Mouse (Mus musculus) gastrocnemius, postnatal 10 days (tissue): ENCODE data around the gene Pds5b. TPM values are rescaled to one million over a fixed set of nuclear protein-coding genes. Genes with fewer than 3 reads are reported as not detected.
A peak's percentile ranks its signal among the peaks of the same experiment; 100 is the strongest.
"Not testable (repeated sequence)": the region's sequence is repeated elsewhere in the genome, so short reads cannot be mapped to it uniquely, and the experiment has no call there.

ENCODE experiments used
- DNase-seq: peaks from one replicate; pipeline ENCODE4 v3.0.0; 2021; ENCODE audit warnings: mixed read lengths
- long read RNA-seq, 2 experiments: library from polyadenylated mRNA; stranded (forward); transcript quantifications; one replicate each; pipeline ENCODE4 v2.0.0; 2021
- total RNA-seq, 2 experiments: library from RNA; stranded (reverse); gene quantifications; 2 replicates each; pipeline ENCODE4 v1.2.3; 2021

The Pds5b gene
- total RNA-seq: 10 to 100 TPM; 23.6 to 31.9 TPM
- long read RNA-seq, experiment 1, full-length matches to known transcripts: 13 of 29 reads
- long read RNA-seq, experiment 1, partial matches to known transcripts: 10 of 29 reads
- long read RNA-seq, experiment 1, other reads (novel, unspliced or antisense): 6 of 29 reads
- long read RNA-seq, experiment 2, full-length matches to known transcripts: 9 of 16 reads
- long read RNA-seq, experiment 2, partial matches to known transcripts: 1 of 16 reads
- long read RNA-seq, experiment 2, other reads (novel, unspliced or antisense): 6 of 16 reads

DNA sequence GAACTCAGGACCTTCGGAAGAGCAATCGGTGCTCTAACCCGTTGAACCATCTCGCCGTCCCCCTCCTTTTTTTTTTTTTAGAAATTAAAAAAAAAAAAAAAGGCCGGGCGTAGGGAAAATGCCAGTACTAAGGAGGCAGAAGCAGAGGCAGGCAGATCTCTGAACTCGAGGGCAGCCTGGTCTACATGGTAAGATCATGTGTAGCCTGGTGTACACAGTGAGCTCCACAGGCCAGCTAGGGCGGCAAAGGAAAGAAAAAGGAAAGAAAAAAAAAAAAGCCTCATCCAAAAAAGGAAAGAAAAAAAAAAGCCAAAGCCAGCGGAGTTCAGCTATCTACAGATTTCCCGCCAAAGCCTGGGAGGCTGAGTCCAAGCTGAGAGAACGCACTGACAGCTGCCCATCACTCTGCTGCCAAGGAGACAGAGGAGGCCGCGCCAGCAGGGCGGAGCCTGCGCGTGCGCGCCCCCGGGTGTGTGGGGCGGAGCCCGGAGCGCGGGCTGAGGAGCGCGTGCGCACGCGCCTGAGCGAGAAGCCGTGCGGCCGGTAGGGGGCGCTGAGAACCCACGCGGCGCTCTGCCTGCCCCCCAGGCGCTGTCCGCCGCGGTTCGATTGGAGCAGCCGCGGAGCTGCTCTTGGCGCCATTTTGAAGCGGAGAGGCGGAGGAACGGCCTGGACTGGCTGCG lies at the start of gene Pds5b:
Gene Pds5b, plus strand, starts transcription at position 587 of the 683 bp plus-strand sequence.
- peak; percentile 98 for DNase-seq

DNA sequence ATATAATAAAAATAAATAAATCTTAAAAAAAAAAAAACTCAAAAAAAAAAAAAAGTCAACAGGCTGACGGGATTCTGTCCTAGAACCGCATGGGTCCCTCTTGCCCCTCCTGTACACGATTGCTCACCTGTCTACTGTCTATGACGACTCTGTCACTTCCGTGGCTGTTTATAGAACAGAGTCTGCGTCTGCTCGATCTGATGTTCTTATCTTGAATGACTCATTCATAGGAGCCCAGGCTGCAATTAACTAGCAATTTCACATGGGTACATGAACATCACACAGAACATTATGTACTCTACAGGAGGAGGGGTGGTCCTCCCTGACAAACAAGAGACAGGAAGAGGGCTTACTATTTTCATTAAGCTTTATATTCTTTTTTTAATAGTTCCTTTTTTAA lies 48.0 kb upstream of the Pds5b start:
- no peak for DNase-seq

DNA sequence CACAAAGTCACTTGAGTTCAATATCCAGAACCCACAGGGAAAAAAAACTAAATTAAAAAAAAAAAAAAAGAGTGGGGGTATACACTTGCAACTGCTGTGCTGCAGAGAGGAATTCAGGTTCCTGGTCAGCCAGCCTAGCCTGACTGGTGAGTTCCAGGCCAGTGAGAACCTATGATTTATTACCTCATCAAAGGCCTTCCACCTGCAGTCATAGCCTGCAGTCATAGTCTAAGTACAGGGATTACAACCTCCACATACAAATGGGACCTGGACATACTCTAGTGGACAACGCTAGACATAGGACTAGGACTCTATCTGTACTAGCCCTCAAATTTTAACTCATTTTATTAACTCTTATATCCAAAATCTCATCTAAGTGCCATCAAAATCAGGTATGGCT lies 44.3 kb upstream of the Pds5b start:
- no peak for DNase-seq

DNA sequence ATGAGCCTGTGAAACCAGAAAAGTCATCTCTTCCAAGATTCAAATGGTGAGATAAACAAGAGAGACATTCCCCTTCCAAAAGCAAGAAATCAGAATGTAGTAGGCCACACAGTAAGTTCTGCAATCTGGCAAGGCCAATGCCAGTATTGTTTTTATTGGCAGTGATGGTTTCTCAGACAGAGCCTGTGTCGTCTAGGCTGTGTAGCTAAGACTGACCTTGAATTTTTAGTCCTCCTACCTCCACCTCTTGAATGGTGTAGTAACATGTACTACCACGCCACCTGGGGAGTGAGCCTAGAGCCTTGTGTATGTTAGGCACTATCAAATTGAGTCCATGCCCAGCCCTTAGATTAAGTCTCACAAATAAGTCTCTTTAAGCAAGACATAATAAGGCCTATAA lies 43.8 kb upstream of the Pds5b start:
- no peak for DNase-seq

DNA sequence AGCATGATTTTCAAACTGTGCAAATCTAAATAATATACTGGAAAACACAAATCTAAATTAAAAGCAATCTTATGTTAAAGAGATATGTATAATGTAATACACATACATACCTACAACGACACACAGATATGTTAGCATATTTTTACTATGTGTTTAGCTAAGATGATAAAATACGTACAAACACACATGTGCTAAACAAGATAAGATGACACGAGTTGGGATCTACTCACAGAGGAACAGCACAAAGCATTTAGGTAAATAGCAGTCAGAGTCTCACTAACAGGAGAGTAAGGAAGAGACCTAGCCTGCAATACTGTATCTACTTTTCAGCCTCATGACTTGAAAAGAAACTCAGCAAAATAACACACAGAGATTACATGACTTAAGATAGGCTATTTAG lies 32.1 kb upstream of the Pds5b start:
- DNase-seq: no peak

DNA sequence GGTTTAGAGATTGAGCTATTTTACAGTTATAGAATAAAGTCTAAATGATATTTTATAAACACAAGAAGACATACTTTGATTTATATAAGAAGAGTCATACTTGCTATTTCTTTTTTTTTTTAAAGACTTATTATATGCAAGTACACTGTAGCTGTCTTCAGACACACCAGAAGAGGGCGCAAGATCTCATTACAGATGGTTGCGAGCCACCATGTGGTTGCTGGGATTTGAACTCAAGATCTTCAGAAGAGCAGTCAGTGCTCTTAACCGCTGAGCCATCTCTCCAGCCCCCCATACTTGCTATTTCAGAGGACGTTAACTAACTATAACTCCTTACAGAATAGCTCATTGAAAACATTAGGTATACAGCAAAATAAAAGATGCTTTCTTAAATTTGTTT lies 30.1 kb upstream of the Pds5b start:
- not testable (repeated sequence) for DNase-seq

DNA sequence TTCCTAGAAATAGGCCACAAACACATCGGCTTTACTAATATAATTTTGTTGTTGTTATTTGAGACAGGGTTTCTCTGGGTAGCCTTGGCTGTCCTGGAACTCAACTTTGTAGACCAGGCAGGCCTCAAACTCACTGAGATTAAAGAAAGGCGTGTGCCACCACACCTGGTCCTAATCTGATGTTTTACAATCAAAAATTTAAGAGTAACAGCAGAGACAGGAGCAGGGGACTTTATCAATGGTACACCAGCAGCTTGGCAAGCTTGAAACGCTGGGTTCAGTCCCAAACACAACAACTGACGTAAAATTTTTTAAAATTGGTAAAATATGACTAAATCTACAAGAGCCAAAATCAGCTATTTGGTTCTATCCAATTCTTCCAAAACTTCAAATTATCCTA lies 28.6 kb upstream of the Pds5b start:
- DNase-seq: no peak

DNA sequence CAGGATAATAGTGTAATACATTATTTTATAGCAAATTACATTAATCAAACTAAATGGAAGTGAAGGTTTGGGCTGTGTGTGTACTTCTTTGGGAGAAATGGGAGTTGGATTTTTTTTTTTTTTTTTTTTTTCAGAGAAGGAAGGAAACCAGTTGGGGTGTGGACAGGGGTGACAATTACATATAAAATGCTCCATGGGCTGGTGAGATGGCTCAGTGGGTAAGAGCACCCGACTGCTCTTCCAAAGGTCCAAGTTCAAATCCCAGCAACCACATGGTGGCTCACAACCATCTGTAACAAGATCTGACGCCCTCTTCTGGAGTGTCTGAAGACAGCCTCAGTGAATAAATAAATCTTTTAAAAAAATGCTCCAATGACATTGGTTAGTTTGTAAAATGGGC lies 21.0 kb upstream of the Pds5b start:
- no peak for DNase-seq

DNA sequence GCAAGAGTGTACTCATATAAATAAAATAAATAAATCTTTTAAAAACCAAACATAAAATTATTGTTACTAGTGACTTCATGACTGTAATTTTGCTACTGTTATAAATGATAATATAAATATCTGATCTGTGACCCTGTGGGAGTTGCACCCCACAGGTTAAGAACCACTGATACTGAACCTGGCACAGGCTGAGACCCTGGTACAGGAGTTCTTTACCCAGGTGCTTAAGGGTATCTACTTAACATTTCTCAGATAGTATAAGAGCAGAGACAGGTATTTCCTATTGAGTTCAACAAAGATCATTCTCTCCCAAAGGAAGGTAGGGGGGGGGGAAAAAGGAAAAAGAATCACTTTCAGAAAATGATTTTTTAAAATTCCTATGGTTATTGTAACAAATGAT lies 19.0 kb upstream of the Pds5b start:
- no peak for DNase-seq

DNA sequence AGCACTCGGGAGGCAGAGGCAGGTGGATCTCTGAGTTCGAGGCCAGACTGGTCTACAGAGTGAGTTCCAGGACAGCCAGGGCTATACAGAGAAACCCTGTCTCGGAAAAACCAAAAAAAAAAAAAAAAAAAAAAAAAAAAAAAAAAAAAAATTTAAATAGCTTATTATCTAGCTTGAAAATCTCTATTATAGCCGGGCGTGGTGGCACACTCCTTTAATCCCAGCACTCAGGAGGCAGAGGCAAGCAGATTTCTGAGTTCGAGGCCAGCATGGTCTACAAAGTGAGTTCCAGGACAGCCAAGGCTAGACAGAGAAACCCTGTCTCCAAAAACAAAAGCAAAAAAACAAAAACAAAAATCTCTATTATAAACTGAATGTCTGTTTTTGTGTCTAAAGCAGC lies 14.1 kb upstream of the Pds5b start:
- DNase-seq: not testable (repeated sequence)

DNA sequence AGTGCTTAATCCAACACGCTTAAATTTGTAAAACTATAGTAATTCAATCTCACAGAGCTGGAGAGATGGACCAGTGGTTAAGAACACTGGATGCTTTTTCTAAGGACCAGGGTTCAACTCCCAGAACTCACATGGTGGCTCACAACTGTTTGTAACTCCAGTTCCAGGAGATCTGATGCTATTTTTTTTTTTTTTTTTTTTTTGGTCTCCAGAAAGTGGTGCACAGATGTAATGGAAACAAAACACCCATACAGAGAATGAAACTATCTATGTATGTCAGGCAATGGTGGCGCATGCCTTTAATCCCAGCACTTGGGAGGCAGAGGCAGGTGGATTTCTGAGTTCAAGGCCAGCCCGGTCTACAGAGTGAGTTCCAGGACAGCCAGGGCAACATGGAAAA lies 13.2 kb upstream of the Pds5b start:
- not testable (repeated sequence) for DNase-seq

DNA sequence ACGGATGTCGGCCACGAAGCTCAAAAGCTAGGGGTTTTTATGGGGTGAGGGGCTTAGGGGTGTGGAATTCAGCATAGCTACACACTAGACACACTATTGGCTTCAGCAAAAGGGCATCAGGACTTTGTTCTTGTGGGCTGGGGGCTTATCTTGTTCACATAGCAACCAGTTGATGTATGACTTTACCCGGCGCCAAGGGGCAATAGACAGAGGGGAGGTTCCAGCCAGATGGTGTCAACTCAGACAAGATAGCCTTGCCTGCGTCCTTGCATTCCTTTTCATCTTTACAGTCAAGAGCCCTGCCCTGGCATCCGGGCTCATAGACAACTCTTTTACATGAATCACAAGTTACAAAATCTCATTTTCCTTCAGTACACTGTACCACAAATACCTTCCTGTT lies 9.6 kb upstream of the Pds5b start:
- DNase-seq: not testable (repeated sequence)

DNA sequence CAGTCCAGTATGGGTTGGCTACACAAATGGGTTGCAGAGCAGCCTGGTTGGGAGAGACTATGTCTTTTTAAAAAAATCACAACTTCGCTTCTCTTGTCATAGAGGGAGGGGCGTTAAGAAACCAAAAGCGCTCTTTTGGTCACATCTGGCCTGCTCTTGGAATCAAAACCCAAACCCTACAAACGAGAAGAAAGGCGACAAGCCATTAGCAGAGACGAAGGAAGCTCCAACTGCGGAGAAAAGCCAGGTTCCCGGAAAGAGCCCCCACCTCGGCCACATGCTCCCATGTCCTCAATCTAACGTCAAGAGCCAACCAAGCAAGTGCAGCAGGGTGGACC lies 8.8 kb upstream of the Pds5b start:
- DNase-seq: no peak

DNA sequence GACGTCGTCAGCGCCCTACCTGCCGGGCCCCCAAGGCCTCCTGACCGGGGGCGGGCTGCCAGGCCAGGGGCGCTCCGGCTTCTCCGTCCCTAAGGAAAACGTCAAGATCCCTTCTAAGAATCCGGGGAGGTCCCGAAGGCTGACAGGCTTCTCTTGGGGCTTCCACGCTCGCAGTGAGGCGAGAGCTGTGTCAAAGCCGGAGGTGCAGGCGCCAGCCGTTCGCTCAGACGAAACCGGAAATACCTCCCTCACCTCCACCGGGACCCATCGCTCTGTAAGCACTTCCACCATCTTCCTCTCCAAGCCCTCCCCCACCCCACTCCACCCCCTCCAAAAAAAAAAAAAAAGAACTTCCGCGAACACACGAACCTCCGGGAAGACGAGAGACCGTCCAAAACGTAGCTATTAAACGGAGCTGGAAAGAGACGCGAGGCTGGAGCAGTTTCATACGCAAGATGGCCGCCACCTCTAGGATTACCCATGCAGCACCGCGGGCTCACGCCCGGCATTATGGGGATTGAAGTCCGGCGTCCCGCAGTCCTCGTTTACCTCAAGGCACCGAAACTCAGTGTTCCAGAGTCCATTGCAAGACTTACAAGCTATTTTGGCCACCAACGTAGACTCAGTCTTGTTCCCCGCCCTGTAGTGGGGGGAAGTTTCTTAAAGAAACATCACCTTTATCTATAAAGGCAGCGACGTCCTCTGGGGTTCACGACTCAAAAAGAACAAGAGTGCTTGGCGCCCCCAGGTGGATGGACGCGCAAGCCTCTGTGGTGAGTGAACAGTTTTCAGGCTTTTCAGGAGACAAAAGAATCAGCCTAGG lies 8.2 kb upstream of the Pds5b start:
- peak; percentile 89 for DNase-seq

DNA sequence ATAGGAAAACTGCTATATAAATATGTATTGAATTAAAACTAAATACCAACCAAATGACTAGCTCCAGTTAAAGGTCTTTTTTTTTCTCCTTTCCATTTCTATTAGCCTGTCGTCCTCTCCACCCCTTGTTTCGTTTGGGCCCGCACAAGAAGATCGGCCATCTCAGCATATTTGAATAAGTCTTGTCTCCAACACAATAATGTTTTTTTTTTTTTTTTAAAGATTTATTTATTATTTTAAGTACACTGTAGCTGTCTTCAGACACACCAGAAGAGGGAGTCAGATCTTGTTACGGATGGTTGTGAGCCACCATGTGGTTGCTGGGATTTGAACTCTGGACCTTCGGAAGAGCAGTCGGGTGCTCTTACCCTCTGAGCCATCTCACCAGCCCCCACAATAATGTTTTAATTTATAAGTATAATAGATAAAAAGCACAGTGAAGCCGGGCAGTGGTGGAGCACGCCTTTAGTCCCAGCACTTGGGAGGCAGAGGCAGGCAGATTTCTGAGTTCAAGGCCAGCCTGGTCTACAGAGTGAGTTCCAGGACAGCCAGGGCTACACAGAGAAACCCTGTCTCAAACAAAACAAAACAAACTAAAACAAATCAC lies 7.3 kb upstream of the Pds5b start, which contains the start of gene N4bp2l2:
Gene N4bp2l2, minus strand, starts transcription at position 51 of the 607 bp plus-strand sequence.
- not testable (repeated sequence) for DNase-seq

DNA sequence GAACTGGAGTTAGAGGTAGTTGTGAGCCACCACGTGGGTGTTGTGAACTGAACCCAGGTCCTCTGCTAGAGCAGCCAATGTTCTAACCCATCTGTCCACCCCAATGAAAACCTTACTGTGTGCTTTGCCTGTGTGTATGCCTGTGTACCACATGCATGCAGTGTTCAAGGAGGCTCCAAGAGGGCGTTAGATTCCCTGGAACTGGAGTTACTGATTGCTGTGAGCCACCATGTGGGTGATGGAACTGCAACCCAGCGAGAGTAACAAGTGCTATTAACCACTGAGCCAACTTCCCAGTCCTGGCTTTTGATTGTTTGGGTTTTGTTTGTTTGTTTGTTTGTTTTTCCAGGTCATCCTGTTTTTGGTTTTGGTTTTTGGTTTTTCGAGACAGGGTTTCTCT lies 4.8 kb upstream of the Pds5b start:
- no peak for DNase-seq

DNA sequence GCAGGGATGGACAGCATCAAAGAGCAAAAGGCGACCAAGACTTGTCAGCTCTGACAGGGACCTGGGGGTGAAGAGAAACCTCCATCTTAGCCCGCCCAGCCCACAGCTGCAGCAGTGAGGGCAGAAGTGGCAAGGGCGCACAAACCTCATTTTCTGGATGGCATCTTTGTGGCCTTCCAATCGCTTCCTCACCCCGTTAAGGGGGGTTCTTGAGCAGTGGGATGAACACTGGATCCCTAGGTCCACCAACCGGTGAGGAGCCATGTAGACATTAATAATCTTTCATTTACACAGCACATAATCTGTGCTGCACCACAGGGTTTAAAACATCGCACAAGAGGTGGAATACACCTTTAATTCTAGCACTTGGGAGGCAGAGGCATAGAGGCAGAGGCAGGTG lies 1.2 kb upstream of the Pds5b start:
- no peak for DNase-seq

DNA sequence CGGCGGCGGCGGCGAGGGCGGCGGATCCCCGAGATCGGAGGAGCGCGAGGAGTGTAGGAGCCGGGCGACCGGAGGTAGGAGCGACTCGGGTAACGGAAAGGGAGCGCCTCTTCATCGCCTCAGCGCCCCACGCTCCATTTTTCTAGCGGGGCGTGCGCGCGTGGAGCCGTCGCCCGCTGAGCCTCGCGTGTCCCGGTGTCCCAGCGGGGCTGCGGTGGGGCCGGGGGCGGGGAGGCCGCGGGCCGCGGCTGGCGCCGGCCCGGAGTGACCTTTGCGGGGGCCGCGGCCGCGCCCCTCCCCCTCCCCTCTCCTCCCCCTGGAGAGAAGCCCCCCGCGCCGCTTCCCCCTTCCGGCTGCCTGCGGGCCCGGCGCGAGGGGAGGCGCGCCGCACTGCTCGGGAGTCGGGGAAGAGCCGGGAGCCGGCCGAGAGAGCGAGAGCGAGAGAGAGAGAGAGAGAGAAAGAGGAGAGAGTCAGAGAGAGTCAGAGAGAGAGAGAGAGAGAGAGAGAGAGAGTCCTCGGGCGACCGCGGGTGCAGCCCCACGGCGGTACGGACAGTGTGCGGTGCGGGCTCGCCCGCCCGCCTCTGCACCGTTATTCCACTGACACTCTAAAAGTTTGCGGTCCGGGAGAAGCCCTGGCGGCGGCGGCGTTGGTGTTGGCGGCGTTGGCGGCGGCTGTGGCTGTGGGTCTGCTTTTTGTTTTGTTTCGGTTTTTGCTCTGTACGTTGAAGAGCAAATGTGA lies 512 bp downstream of the Pds5b start:
- DNase-seq: peak; percentile 47

DNA sequence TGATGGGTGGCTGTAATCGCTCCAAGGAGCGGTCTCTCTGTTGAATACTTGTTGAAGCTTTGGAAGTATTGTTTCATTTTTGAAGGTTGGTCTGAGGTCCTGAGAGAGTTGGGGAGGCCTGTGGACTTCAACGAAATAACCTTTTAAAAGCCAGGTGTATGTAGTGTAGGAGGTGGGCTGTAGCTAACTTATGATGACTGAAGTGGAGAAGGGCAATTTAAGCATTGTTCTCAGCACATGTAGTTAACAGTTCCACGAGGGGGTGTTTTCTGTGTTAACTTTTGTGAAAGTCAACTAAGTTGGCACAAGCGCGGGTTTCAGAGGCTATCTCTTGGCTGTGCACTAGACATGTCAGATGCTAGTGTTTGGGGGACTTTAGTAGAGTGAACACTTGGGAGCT lies 1.3 kb downstream of the Pds5b start:
- no peak for DNase-seq

DNA sequence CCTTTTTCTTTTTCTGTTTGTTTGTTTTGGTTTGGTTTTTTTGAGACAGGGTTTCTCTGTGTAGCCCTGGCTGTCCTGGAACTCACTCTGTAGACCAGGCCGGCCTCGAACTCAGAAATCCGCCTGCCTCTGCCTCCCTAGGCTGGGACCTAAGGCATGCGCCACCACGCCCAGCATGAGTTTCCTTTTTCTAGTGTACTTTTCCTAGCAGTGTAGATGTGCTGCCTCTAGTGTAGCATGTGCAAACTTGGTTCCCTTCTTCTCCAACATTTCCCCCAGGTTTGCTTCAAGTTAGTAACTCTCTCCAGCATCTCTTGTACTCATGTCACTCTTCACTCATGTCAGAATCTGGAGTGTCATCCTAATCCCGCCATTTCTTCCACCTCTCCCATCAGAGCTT lies 9.3 kb downstream of the Pds5b start:
- not testable (repeated sequence) for DNase-seq

DNA sequence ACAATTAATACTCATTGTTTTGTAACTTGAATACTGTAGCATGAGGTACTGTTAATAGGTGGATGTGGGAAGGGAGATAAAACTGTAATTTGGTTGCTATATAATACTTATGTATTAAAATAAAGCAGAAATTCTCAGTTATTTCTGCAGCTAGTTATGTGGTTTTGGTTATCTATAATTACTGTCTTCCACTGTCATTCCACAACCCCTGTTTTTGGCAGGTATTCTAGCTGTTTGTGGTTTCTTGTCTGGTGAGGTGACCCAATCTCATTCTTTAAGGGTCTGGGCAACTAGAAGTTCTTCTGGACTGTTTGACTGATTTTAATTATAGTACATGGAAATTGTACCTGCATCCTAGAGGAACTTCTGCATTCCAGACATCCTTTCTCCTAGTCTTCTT lies 17.1 kb downstream of the Pds5b start:
- no peak for DNase-seq

DNA sequence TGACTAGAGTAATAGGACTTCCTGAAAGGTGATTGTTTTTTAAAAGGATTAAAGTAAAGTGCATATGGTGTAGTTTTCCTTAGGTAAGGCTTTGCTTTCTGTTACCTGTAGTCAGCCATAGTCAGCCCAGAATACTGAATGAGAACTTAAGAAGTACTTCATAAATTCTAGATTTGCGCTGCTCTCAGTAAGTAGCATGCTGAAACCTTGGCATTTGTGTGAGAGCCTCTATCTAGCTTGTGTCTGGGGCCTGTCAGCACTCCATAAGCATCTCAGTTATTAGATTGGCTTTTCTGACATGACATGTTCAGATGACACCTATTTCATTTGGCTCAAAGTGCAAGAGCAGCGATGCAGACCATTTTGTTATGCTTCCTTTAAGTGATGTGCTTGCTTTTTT lies 19.7 kb downstream of the Pds5b start:
- no peak for DNase-seq
